Mouse (Mus musculus): ENCODE results near the gene Uba52.

Gene Uba52

DNA sequence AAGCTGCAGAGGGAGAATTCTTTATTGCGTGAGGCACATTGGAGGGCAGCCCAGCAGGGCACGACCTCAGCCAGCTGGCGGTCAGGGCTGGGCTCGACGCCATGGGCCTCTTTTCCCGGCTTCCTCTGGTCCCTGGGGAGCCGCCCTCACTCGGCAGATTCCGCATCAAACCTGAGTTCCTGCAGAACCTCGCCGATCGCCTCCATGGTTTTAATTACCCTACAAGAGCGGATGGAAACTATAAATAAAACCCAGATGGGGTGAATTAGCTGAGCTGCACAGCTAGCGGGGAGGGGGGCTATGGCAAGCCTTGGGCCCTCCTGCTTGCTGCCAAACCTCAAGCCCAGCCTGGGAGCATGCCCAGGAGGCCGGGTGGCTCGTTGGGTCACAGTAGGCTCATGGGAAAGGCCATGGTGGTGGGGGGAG lies 6.3 kb downstream of the Uba52 start:
- DNase-seq (ENCODE audit: low spot score in 2 of 2), result no peak

DNA sequence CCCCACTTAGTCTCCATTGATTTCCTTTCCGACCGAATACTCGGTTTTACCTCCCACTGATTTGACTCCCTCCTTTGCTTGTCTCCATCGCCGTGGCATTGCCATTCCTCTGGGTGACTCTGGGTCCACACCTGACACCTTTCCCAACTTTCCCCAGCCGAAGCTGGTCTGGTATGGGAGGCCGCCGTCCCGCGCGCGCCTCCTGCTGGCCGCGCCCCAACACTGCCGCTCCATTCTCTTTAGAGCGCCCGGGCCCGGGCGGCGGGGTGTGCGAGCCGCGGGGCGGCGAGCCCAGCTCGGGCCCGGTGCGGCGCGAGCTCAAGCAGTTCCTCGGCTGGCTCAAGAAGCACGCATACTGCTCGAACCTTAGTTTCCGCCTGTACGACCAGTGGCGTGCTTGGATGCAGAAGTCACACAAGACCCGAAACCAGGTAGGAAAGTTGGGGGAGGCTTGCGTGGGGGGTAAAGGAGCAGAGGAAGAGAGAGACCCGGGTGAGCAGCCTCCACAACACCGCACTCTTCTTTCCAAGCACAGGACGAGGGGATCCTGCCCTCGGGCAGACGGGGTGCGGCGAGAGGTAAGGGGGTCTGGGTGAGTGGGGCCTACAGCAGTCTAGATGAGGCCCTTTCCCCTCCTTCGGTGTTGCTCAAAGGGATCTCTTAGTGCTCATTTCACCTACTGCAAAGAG lies 7.4 kb downstream of the Uba52 start:
- peak; percentile 47 to 72 for DNase-seq (ENCODE audit: low spot score in 2 of 2)

DNA sequence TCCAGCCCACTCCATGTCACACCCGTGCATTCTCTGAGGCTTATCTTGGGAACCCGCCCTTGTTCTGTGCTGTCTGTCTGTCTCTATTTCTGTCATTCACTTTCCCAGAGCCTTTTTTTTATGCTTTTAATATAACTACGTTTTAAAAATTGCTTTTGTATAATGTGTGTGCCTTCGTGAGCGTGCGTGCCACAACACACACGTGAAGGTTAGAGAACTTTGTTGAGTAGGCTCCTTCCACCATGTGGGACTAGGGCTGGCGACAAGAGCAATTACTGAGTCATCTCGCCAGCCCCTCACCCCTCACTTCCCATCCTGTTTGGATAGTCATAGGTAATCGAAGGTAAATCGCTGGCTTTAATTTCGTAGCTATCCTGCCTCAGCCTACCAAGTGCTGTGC lies 8.1 kb downstream of the Uba52 start:
- no peak for DNase-seq (ENCODE audit: low spot score in 2 of 2)

DNA sequence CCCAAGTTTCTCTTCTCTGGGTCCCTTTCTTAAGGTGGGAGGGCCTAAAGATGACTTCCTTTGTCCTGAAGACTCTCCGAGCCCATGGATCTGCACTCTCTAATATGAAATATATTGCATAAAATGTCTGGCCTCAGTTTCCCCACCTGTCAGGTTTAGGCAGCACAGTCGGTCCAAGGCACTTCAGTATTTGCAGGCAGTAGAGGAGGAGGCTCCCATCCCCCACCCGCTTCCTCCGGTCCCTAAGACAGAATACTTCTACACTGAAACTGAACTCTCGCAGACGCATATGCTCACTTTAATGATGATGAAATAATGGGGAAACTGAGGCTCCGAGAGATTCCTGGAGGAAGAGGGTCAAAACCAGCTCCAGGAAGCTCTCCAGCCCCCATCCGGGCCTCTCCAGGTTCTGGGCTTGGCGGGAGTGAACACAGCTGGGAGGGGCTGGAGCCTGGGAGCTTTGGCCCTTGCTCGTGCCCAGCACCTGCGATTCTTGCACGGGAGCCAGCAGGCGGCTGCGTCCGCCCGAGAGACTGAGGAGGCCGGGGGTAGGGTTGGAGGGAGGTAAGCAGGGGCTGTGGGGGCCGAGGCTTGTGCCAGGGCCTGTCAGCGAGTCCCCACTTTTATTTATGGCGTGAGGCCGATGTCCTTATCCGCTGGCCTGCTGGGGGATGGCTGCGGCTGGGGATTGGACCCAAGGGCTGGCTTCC lies 8.6 kb downstream of the Uba52 start:
- no peak for DNase-seq (ENCODE audit: low spot score in 2 of 2)

DNA sequence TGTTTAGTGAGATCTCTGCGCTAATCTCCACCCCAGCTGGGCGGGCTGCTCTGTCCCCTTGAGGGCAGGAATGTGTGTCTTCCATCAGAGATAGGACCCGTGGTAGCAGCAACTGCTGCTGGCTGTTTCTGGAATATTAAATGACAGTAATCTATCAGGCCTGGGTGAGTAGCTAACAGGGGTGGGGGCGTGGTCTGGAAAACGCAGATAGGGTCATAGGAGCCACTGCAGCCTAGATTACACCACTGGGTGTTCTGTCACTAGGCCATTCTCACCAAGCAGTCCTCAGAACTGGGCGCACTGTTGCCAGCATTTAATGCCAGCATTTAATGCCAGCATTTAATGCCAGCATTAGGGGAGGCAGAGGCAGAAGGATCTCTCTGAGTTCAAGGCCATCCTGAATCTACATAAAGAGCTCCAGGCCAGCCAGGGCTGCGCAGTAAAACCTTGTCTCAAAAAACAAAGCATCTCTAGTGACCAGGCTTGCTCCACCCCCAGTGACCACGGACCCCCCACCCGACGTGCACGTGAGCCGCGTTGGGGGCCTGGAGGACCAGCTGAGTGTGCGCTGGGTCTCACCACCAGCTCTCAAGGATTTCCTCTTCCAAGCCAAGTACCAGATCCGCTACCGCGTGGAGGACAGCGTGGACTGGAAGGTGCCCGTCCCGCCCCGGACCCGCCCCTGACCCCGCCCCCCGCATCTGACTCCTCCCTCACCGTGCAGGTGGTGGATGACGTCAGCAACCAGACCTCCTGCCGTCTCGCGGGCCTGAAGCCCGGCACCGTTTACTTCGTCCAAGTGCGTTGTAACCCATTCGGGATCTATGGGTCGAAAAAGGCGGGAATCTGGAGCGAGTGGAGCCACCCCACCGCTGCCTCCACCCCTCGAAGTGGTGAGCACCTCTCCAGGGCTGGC lies 10.0 kb downstream of the Uba52 start:
- DNase-seq (ENCODE audit: low spot score in 2 of 2), result peak in 1 of 2 experiments; percentile 48

DNA sequence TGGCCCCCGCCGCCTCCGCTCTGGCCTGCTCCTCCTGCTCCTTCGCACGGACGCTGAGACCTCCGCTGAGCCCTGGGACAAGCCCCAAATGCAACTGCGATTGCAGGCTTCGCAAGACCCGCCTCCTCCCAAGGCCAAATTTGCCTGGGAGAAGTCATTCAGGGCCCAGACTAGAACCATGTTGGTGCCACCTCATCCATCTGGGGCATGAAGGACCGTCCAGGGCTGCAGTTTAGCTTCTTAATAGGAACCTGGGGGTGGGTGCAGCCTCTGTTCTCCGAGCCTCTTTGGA lies 14.9 kb downstream of the Uba52 start:
- DNase-seq (ENCODE audit: low spot score in 2 of 2), result no peak

- no peak for DNase-seq (ENCODE audit: low spot score in 2 of 2)
Measured at GRCm38 (mm10) chr8:70495001-70495770, 15.4 kb downstream of the Uba52 start.

DNA sequence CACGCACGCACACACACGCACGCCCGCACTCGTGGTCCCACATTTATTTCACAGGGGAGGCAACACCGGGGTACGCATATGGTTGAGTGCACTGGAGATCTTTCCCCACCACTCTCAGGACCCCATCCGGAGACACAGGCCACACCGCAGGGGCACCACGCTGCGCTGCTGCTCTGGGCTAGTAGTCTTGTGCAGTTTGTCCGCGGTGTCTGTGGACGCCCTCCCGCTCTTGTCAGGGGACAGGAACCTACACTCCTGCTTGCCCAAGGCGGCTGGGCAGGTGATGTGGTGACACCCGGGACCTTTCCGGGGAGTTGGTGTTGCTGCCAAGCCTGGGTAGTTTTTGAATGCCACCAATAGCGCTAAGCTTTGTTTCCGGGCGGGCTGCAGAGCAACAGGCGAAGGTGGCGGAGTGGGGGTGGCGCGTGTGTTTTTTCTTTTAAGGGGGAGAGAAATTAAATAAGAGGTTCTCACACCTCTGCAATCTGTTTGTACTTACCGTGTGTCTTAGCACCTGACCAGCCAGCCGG lies 16.1 kb downstream of the Uba52 start:
- no peak for DNase-seq (ENCODE audit: low spot score in 2 of 2)

GRCm38 (mm10) chr8:70493692-70494415 lies 16.7 kb downstream of the Uba52 start:
- no peak for DNase-seq (ENCODE audit: low spot score in 2 of 2)

GRCm38 (mm10) chr8:70492664-70493640 lies 17.6 kb downstream of the Uba52 start, which contains the start of gene Crlf1:
Gene Crlf1, plus strand, starts transcription at chr8:70493158.
- no peak for DNase-seq (ENCODE audit: low spot score in 2 of 2)

- DNase-seq (ENCODE audit: low spot score in 2 of 2), result no peak
Measured at GRCm38 (mm10) chr8:70490880-70491495, 19.6 kb downstream of the Uba52 start.

- no peak for DNase-seq (ENCODE audit: low spot score in 2 of 2)
Measured at GRCm38 (mm10) chr8:70490061-70490879, 20.3 kb downstream of the Uba52 start.

DNA sequence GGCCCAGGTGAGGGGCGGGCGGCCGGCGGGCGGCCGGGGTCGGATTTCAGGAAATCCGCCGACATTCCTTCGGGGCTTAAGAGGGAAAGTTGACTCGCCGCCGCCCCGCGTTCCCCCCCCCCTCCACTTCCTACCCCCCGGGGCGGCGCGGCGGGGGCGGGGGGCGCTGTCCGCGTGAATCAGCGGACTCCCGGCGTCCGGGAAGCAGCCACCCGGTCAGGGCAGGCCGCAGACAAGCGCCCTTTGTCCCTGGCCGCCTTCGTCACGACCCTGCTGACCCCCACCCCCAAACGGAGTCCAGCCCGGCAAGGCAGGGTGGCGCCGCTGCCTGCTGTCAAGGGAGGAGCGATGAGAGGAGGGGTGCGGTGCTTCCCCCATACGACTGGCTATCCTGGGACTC lies 21.0 kb downstream of the Uba52 start:
- DNase-seq (ENCODE audit: low spot score in 2 of 2), result no peak

DNA sequence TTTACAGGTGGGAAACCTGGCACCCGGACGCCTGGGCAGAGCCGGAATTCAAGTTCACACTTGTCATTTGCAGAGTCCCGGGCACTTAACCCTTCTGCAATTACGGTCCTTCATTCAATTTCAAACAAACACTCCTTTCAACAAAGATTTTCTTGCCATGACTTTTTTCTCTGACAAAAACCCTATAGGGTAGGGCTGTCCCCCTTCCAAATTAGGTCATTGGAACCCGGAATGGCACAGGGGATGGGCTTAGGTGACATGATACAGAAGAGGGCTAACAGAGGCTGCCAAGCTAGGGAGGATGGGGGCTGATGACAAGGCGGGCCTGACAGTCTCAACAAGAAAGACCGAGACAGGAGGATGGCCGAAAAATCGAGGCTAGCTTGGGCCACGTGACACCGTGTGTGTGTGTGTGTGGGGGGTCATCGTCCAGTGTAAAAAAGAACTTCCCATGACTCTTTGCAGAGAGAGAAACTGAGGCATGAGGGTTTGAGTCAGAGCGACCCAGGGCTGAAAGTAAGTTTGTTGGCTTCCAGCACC lies 21.6 kb downstream of the Uba52 start:
- no peak for DNase-seq (ENCODE audit: low spot score in 2 of 2)

GRCm38 (mm10) chr8:70487993-70488796 lies 22.4 kb downstream of the Uba52 start:
- DNase-seq (ENCODE audit: low spot score in 2 of 2), result no peak

- DNase-seq (ENCODE audit: low spot score in 2 of 2), result no peak
Measured at GRCm38 (mm10) chr8:70486941-70487520, 23.6 kb downstream of the Uba52 start, which contains the start of gene Tmem59l. Gene Tmem59l, minus strand, starts transcription at chr8:70487358.

Measured in thymus, postnatal 10 days (tissue).